Mouse (Mus musculus) heart, postnatal 4 days (tissue): Measurements from ENCODE around the gene Cpne5. TPM values are rescaled to one million over a fixed set of nuclear protein-coding genes. Genes with fewer than 3 reads are reported as not detected.
"Not testable (repeated sequence)": the region's sequence is repeated elsewhere in the genome, so short reads cannot be mapped to it uniquely, and the experiment has no call there.

Experiments
- DNase-seq: peaks from one replicate; pipeline ENCODE4 v3.0.0; 2021
- total RNA-seq, 2 experiments: library from RNA; stranded (reverse); gene quantifications; 2 replicates each; pipeline ENCODE4 v1.2.3; 2021

Cpne5 gene
- total RNA-seq, result 1 to 10 TPM; 5.9 to 8.4 TPM

DNA sequence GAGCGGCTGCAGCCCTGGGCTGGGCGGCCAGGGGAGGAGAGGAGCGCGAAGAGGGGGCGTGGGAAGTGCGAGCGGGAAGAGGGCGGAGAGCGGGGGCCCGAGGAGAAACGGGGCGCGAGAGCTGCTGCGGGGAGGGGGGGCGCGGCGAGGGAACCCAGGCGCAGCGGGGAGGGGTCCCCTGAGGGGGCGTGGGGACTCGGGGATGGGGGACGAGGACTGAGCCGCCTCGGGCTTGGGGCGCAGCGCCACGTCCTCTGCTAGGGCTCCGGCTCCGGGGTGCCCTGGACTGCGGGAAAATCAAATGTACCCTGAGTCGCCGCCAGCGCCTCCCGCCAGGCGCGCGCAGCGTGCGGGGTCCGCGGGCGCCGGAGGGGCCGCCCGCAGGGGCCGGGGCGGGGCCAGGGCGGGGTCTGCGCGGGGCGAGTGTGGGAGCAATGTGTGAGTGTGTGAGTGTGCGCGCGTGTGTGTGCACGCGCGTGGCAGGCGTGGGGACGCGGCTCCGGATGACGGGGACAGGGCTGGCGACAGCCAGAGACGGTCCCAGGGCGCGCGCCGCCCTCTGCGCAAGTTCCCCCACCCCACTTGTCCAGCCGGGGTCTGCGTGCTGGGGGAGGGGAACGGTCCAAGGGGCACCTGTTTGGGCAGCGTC is at the start of gene Cpne5:
TSS of gene Cpne5 (minus strand) at position 396 of the 649 bp plus-strand sequence.
- no peak for DNase-seq

DNA sequence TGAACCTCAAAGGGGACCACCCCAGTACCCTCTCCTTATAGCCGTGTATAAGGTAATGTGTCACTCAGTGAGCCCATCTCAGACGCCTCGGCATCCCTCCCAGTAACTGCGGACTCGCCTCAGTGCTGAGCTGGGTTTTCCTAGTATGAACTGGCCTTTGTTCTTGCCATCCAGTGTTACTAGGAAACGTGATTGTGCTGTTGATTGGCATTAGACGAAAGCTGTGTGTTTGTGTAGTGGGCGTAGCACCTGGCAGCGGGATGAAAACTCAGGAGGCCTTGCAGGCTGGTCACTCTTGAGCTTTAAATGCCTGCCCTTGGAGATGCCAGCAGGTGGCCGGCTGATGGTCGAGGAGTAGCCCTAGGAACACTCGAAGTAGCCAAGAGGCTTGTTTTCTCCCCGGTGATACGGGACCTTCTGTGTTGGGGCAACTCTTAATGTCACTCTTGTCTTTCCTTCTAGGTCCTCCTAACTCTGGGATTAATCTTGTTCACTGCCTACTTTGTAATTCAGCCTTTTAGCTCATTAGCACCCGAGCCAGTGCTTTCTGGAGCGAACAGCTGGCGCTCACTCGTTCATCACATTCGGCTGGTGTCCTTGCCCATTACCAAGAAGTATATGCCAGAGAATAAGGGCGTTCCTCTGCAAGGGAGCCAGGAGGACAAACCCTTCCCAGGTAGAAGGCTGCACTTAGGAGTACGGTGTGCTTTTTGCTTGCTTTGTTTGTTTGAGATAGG is 44.4 kb upstream of the Cpne5 start:
- DNase-seq, result no peak

DNA sequence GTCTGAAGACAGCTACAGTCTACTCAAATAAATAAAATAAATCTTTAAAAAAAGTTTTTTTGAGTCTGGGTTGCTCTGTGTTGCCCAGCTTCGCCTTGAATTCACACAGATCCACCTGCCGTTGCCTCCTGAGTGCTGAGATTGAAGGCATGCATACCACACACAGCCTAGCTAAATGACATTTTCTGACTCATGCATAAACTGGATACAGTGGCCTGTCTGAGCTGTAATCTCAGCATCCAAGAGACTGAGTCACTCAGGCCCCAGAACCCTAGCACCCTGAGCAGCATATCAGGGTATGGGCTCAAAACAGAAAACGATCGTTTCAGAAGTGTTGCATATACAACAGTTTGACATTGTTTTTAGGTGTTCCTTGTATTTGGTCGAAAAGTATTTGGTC is 43.6 kb upstream of the Cpne5 start:
- no peak for DNase-seq

DNA sequence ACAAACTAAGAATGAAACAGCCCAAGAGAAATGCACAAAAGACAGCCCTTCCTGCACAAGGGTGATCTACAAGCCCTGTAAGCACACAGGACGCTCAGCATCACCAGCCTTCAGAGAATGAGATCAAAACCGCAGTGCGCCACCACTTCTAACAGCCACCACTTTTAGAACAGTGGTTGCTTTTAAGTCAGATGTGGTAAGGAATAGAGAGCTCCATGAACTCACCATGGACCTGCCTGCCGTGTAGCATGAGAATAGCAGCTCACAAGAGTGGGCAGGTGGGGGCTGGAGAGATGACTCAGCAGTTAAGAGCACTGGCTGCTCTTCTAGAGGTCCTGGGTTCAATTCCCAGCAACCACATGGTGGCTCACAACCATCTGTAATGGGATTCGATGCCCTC is 42.5 kb upstream of the Cpne5 start:
- DNase-seq, result no peak

DNA sequence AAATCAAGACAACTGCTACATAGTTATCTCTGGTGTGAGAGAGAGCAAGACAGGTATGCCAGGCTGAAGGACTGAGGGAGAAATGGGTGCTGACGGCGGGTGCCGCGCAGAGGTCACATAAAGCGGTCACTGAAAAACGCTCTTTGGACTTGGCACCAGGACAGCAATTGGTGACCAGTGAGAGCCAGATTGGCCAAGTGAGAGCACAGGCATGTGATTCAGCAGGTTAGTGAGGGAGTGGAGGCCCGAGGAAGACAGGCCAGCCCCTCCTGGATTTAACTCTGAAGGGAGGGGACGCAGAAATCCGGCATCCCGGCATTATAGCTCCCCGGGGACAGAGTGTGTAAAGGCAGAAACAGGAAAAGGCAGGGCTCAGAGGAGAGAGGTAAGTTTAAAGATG is 35.9 kb upstream of the Cpne5 start:
- DNase-seq, result peak; percentile 60

DNA sequence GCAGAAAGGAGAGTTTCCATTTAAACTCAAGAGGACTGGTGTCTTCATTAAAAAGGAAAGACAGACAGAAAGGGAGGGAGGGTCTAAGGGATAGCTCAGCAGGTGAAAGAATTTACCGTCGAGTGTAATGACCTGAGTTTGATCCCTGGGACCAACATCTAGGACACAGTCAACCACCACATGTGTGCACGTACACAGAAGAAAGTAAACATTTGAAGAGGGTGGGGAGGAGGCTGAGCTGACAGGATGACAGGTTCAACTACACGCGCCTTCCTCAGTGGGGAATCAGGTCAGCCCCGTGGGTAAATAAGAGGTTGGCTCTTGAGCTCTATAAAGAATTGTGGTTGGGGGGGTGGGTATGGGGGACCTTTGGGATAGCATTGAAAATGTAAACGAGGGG is 35.2 kb upstream of the Cpne5 start:
- DNase-seq, result no peak

DNA sequence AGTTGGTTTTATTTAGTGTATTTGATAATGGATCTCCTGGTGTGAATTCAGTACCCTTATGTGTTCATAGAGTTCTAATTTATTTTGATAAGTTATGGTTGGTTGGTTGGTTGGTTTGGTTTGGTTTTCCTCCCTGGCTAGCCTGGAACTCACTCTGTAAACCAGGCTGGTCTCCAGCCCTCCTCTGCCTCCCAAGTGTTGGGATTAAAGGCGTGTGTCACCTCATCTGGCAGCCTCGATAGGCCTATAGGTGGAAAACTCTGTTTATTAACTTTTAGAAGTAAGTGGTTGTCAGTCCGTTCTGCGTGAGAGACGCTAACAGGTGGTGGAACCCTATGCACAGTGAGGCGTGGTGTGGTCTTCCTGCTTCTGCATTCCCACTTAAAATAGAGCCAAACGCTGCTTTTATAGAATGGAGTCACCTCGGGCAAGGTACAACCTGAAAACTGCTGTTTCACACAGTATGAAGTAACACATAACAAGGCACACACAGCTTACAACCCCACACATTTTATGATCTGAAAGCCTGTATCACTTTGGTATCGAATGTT is 32.3 kb upstream of the Cpne5 start:
- DNase-seq, result no peak

DNA sequence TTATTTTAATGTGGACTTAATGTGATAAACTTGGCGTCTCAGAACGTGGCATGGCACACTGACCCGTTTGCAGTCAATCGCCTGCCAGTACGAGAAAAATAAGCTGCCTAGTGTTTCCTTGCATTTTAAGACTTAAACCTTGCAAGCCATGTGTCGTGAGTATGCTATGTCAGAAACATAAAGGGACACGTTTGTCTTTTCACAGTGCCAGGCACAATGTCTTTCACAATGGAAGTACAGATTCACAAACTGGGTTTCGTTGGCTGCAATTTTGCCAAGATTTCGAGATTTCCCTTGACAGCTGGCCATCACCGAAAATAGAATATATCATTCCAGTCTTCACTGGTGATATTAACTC is 31.4 kb upstream of the Cpne5 start:
- no peak for DNase-seq

DNA sequence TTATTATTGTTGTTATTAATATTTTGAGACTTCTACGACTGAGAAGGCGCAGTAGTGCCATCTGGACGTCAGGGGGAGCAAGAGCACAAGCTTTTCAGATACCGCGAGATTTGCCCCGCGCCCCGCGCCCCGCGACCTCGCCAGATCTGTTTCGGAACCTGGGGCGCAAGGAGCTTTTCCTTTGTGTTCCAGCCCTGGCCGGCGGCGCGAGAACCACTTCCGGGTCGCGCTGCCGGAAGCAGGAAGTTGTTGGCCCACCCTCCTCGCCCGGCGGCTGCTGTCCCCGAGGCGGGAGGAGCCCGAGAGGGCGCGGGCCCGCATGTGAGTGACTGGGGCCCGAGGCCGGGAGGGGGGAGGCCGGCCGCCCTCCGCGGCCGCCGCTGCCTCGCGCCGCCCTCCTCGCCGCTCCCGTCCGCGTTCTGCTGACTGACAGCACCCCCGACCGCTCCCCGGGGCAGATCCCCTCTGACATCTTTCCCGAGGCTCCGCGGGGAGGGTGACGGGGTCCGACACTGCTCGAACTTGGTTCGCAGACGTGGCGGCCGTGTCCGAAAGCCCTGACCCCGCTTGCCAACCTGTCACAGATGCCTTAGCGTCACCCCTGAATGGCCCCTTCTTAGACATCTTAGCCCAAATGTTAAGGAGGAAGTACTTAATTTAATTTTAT is 30.8 kb upstream of the Cpne5 start, which contains the start of gene BC004004:
TSS of gene BC004004 (plus strand) at position 107 of the 667 bp plus-strand sequence.
- peak; percentile 98 for DNase-seq

DNA sequence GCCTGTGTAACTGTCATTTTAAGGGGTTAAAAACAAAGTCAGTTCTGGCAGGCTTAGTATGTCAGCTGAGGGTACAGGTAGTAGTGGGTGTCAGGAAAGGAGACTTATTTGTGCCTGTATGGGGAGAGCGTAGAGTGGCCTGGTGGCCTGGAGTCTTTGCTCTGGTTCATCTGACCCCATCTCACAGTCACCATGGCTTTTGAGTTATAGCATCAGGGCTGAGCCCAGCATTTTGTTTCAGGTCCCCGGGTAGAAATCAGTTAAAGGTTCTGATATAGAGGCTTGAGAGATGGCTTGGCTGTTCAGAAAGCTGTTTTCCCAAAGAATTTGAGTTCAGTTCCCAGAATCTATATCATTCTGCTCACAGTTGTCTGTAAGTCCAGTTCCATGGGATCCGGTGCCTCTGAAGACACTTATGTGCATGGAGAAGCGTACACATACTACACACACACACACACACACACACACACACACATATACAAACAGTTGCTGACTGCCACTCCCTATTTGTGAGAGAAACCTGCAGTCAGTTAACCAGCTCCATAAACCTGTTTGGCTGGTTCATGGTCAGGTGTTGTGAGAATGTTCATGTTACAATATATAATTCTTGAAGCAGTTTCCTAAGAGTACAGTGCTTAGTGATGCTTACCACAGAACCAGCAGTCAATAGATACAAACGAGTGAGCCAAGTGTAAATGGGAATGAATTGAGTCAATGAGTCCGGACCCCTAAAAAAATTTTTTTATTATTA is 30.1 kb upstream of the Cpne5 start:
- DNase-seq, result no peak

DNA sequence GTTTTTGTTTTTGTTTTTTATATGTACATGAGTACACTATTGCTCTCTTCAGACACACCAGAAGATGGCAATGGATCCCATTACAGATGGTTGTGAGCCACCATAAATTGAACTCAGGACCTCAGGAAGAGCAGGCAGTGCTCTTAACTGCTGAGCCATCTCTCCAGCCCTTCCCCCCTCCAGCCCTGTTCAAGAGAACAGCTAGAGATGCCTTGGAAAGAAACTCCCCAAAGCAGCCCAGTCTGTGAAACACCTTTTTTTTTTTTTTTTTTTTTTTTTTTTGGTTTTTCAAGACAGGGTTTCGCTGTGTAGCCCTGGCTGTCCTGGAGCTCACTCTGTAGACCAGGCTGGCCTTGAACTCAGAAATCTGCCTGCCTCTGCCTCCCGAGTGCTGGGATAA is 29.1 kb upstream of the Cpne5 start:
- not testable (repeated sequence) for DNase-seq

DNA sequence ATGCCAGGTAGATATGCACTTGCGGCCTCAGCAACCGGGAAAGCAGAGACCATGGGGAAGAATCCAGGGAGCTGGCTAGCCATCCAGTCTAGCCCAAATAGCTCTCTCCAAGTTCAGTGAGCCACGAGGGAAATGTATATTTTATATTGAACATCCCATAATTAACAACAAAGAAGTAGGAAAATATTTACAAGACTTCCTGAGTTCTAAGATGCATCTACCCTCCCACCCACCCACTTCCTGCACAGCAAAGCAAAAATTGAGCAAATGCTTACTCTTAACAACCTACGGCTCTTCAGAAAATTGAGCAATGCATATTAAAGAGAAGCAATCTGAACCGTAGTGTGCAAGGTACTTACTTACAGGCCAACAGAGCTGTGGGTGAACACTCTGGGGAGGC is 26.8 kb upstream of the Cpne5 start:
- DNase-seq, result no peak

DNA sequence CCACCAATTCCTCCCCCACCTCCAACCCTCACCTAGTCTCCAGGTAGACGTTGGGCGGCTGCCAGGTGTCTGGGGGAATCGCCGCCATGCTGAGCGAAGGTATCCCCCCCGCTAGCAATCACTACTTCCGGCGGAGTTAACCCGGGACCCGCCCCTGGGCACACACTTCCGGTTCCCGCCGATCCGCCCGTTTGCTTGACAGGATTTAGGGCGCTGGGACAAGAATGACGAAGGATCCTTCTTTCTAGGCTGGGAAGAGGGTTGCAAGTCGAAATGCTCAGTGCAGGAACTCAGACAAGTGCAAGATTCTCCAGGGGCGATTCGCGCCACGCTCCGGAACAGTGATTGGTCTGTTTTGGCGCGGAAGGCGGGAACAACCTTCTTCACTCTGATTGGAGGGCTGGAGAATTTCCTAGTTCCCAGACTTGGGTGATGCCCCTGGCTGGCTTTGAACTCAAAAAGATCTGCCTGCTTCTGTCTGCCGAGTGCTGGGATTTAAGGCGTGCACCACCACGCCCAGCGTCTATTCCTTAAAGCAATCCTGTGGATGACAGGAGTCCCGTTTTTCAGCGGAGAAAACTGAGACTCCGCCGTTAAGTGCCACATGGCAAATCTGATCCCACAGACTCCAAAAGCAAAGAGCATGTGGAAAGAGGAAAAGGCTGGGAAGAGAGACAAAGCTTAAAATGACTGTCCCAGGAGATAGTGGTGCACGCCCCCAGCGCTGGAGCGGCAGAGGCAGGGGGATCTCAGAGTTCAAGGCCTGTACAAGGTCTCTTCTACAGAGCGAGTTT is 26.1 kb upstream of the Cpne5 start, which contains the start of gene Ppil1:
TSS of gene Ppil1 (minus strand) at position 347 of the 794 bp plus-strand sequence.
- DNase-seq, result peak; percentile 86

DNA sequence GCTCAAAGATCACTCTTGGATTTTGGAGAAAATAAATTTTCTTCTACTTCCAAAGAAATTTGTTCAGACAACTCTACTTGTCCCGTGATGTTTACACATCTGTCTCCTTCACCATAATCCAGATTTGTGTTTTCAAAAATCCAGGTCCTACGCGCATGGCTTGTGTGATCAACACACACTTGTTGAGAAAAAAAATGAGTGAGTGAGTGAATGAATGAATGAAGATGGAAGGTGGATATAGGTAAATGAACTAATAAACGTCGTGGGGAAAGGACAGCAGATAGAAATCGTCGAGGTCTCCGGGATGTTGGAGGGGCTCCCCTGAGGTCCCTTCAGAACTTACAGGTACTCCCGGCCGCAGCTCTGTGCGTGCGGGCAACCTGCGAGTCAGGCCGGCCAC is 25.4 kb upstream of the Cpne5 start:
- DNase-seq, result no peak

DNA sequence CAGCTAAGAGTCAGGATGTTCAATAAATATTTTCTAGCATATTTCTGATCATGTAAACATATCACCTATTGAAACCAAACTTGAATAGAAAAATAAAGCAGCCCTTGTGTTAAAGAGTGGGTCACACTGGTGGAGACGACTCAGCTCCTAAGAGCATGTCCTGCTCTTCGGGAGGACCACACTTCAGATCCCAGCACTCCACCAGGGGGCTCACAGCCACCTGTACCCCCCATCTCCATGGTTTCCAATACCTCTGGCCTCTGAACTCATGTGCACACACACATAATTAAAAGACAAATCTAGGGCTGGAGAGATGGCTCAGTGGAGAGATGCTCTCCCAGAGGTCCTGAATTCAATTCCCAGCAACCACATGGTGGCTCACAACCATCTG is 24.3 kb upstream of the Cpne5 start:
- DNase-seq, result no peak

DNA sequence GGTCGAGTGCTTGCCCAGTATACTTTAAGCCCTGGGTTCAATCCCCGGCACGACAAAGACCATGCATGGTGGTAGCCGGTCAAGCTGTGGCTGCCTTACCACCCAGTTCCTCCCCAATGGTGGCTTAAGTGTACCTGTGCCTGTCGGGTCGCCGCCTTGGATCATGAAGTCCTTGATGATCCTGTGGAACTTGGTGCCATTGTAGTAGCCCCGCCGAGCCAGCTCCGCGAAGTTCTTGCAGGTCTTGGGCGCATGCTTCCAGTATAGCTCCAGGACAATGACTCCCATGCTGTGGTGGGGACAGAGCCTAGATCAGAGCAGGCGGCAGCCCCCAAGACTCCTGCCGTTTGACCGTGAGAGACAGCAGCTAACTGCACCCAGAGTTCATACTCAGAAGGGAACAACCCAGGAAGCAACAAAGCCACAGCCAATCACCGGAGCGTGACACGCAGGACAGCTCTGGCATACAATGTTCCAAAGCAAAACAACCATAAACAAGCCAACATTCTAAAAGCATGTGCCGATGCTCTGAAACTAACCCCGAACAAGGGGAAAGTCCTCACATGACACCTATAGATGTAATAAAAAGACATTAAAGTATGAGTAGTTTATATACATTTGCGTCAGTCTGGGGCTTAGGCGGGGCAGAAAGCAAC is 23.8 kb upstream of the Cpne5 start:
- no peak for DNase-seq

DNA sequence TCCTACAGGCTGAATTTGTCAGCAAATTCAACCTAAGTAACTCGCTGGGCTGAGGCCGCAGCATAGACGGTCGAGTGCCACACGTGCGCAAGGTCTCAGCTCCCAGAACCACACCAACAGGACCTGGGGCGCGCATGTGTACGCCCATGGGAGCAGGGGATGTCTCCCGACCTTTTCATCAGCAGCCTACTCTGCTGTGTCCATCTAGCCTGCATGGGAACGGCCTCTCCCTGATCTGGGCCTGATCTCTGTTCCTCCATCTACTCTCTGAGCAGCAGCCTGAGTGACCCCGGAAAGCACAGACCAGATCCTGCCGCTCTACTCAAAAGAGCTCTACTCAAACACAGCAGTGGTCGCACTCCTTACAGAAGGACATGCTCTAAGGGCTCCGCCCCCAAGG is 22.5 kb upstream of the Cpne5 start:
- no peak for DNase-seq

DNA sequence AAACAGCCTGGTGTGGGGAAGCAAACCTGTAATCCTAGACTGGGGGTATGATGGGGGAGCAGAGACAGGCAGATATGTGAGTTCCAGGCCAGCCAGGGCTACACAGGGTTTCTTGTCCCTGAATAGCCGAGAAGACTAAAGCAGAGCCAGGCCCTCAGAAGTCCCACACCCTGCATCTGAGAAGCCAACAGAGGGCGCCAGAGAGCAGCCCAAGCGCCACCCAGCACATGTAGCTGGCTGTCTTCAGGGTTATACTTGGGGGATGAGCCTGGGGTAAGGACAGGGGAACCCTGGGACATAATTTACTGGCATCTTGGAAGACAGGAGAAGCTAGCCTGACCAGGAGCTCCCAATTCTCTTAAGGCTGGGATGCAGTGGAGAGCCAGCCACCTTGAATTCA is 21.5 kb upstream of the Cpne5 start:
- peak; percentile 90 for DNase-seq

DNA sequence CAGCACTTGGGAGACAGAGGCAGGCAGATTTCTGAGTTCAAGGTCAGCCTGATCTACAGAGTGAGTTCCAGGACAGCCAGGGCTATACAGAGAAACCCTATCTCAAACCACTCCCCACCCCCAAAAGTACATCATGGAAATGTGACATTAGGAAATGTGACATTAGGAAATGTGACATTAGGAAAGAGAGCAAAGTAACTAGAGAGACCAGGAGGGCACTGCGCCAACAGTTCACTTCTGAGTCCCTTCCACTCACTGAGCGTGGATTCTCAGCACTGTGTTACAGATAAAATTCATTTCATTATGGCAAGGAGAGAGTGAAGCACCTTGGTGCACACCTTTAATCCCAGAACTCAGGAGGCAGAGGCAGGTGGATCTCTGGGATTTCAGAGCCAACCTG is 21.0 kb upstream of the Cpne5 start:
- DNase-seq, result no peak

DNA sequence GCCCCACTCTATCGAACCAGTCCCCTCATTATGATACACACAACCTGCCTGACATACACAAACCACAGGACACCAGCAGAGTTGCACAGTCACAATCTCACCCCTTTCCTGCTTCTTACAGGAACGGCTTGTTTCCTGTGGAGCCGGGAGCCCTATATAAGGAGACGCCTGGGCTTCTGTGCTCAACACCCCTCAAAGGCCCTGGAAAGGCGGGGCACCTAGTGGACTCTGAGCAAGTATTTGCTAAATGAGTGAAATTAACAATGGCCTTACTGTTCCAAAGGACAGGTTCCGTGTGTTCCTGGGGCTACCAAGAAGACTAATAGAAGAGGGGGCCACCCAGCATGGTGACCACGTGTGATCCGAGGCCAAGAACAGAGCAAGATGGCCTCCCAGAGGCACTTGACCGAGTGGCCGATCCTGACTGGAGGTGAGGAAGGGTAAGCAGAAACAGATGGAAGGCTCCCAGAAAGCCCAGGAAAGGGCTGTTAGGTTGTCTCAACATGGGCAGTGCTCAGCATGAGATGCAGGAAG is 20.1 kb upstream of the Cpne5 start:
- no peak for DNase-seq

DNA sequence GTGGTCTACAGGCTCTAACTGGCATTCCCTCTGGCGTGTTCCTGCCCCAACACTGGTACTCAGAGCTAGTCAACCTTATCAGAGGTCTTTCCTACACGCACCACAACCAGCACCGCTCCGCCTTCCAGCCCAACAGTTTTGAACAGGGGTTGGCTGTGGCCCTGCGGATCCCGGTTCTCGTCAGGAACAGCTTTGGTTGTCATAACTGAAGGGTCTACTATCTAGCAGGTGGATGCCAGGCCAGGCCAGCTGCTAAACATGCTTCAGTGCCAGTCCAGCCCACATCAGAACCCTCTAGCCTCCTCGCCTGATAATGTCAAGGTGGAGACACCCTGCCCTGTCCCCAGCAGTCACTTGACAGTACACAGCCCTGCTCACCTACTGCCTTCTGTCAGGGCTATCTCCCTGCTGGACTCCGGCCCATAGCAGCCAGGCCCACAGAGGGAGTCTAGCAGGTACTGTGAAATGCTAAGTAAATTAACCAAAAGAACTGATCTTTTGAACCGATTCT is 19.1 kb upstream of the Cpne5 start:
- peak; percentile 80 for DNase-seq
